Mouse (Mus musculus): ENCODE data around the gene Ms4a6c. TPM values are rescaled to one million over a fixed set of nuclear protein-coding genes. Genes with fewer than 3 reads are reported as not detected.
"Not testable (repeated sequence)": the region's sequence is repeated elsewhere in the genome, so short reads cannot be mapped to it uniquely, and the experiment has no call there.

Ms4a6c gene
- total RNA-seq, 4 experiments from 2014 or later = 10.3 to 18.6 (median 17.5) TPM

DNA sequence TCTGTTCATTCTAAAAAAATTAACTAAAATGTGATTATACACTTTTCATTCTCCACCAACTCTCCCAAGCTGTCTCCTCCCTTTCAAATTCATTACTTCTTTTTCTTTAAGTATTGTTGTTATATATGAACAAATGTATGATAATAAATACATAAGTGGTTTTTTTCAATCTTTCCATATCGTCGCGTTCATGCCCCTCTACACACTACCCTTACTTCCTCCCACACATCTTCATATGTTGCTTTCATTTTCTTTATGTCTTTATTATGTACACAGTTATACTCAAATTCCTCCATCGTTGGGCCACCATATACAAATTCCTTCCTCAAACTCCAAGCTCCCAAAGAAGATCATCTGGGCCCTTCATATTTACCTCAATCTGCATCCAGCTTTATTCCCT, 32.2 kb downstream of the Ms4a6c start:
- DNase-seq = no peak

- no peak for DNase-seq
Measured at GRCm38 (mm10) chr19:11504857-11505256, 35.7 kb downstream of the Ms4a6c start.

- DNase-seq = no peak
Measured at GRCm38 (mm10) chr19:11513458-11513857, 44.3 kb downstream of the Ms4a6c start.

DNA sequence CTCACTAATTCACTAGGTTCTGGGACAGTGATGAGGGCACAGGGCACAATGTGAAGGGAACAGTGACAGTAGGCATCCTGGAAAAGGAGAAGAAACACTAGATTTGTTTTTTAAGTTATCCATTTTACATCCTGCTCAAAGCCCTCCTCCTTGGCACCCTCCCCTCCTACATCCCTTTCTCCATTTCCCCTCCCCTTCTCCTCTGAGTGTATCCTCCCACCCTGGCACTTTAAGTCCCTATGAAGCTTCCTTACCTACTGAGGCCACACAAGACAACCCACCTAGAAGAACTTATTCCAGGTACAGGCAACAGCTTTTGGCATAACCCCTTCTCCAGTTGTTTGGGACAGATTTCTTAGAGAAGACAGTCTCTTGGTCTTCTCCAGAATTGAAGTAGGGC, 47.1 kb downstream of the Ms4a6c start, which contains the start of gene Ms4a6b:
Gene Ms4a6b, plus strand, starts transcription at position 267 of the 400 bp plus-strand sequence.
- no peak for DNase-seq

- no peak for DNase-seq
Measured at GRCm38 (mm10) chr19:11516845-11517244, 47.7 kb downstream of the Ms4a6c start.

DNA sequence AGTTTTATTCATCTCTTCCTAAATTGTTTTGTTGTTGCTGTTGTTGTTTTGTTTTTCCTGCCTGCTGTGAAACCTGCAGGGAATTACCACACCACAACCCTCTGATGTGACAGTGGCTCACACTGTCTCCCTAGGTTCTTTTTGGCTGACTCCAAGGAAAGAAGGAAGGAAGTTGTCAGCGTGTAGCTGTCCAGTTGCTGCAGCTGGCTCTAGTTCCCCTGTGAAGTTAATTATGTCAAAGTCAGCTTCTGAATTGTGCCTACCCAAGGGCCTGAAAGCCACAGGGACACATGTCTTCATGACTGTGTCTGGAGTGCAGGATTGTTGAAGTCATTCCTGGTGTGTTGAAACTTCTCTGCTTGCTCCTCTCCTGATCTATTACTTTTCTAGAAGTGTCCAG, 48.2 kb downstream of the Ms4a6c start:
- not testable (repeated sequence) for DNase-seq

DNA sequence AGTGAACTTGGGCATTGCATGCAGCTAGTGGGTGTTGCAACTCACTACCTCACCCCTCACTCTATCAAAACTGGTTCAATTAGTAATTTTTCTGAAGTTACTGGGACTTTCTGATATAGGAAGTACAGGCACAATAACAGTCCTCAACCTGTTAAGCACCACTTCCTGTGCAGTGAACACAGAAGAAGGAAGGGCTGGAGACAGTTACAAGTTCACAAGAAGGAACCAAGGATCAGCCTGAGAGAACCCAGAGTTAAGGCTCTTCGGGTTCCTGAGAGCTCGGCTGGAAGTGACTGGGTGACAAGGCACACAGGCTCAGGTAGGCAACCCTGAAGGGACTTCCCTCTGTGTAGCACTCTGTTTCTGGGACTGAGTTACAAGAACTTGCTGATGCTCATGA, 49.2 kb downstream of the Ms4a6c start:
- DNase-seq = not testable (repeated sequence)

- no peak for DNase-seq
Measured at GRCm38 (mm10) chr19:11520146-11520545, 51.0 kb downstream of the Ms4a6c start.

Other genes with a start within 250 kb of the Ms4a6c start
- under 1 TPM in 1 of 4 experiments, not detected in 3; 0.22 TPM for gene Ms4a12, start 236.9 kb upstream of the Ms4a6c start, total RNA-seq (2022)
- under 1 TPM; 0.38 to 0.89 (median 0.56) TPM for gene Ms4a1, start 203.1 kb upstream of the Ms4a6c start, total RNA-seq (2022)
- not detected for gene Ms4a5, start 185.5 kb upstream of the Ms4a6c start, total RNA-seq (2022)
- under 1 TPM; 0.07 to 0.43 (median 0.25) TPM for gene Ms4a14, start 154.9 kb upstream of the Ms4a6c start, total RNA-seq (2022)
- 10 to 100 TPM in 2 of 4 experiments, 1 to 10 TPM in 2; 1.6 to 14.0 (median 7.6) TPM for gene Ms4a7, start 133.2 kb upstream of the Ms4a6c start, total RNA-seq (2022)
- 1 to 10 TPM; 3.0 to 8.9 (median 8.4) TPM for gene Ms4a4a, start 93.8 kb upstream of the Ms4a6c start, total RNA-seq (2022)
- gene Ms4a4c, start 64.6 kb upstream of the Ms4a6c start, total RNA-seq (2022) = 1 to 10 TPM in 2 of 4 experiments, under 1 TPM in 2; 0.40 to 3.5 (median 0.93) TPM
- 1 to 10 TPM in 3 of 4 experiments, under 1 TPM in 1; 0.66 to 3.0 (median 1.5) TPM for gene Ms4a4b, start 25.8 kb upstream of the Ms4a6c start, total RNA-seq (2022)
- gene Gm8369, start 16.6 kb downstream of the Ms4a6c start, total RNA-seq (2022) = under 1 TPM; 0.22 to 0.89 (median 0.35) TPM
- gene Ms4a6b, start 47.1 kb downstream of the Ms4a6c start, total RNA-seq (2022) = 10 to 100 TPM in 2 of 4 experiments, 1 to 10 TPM in 2; 6.8 to 11.0 (median 9.6) TPM
- 1 to 10 TPM; 1.8 to 3.3 (median 2.3) TPM for gene Ms4a4d, start 67.4 kb downstream of the Ms4a6c start, total RNA-seq (2022)
- 10 to 100 TPM in 1 of 4 experiments, 1 to 10 TPM in 3; 6.9 to 10.1 (median 8.8) TPM for gene Ms4a6d, start 135.5 kb downstream of the Ms4a6c start, total RNA-seq (2022)
- gene Ms4a2, start 154.4 kb downstream of the Ms4a6c start, total RNA-seq (2022) = under 1 TPM in 1 of 4 experiments, not detected in 3; 0.52 TPM
- not detected for gene Ms4a3, start 171.5 kb downstream of the Ms4a6c start, total RNA-seq (2022)
- under 1 TPM in 1 of 4 experiments, not detected in 3; 0.84 TPM for gene Oosp2, start 191.2 kb downstream of the Ms4a6c start, total RNA-seq (2022)
- 1 to 10 TPM in 2 of 4 experiments, not detected in 2; 5.4 to 5.5 TPM for gene Oosp1, start 221.8 kb downstream of the Ms4a6c start, total RNA-seq (2022)
- gene Oosp3, start 227.7 kb downstream of the Ms4a6c start, total RNA-seq (2022) = not detected